Mouse (Mus musculus) embryonic facial prominence, embryonic 14.5 days (tissue): ENCODE measurements around the gene Xpc. TPM values are rescaled to one million over a fixed set of nuclear protein-coding genes. Genes with fewer than 3 reads are reported as not detected.
"Not testable (repeated sequence)": the region's sequence is repeated elsewhere in the genome, so short reads cannot be mapped to it uniquely, and the experiment has no call there.

Source experiments
- ATAC-seq: fragments of 200-750 bp; cut with Nextera tagmentation; 2 replicates; pipeline ENCODE4 v1.8.0; 2017; ENCODE audit warnings: low read depth, moderate number of reproducible peaks, moderate TSS enrichment
- DNase-seq: peaks from one replicate; pipeline ENCODE4 v3.0.0-alpha.2; 2015; ENCODE audit warnings: low spot score
- H3K27ac ChIP-seq: fragments of 300-500 bp; sonication (generic); replicated peaks from 2 replicates; pipeline ENCODE4 v1.5.1; 2014; ENCODE audit warnings: low read depth, mild to moderate bottlenecking, low read length, moderate library complexity
- H3K27me3 ChIP-seq: fragments of 300-500 bp; sonication (generic); replicated peaks from 2 replicates; pipeline ENCODE4 v1.6.1; 2014; ENCODE audit warnings: low read length; ENCODE audit not compliant: control insufficient read depth, insufficient read depth
- H3K36me3 ChIP-seq: fragments of 300-500 bp; sonication (generic); 2 replicates; pipeline ENCODE4 v1.6.1; 2014; ENCODE audit warnings: low read length, mixed read lengths; ENCODE audit not compliant: control insufficient read depth, insufficient read depth
- H3K4me1 ChIP-seq: fragments of 300-500 bp; sonication (generic); 2 replicates; pipeline ENCODE4 v1.6.1; 2014; ENCODE audit warnings: antibody characterized with exemption, low read length; ENCODE audit not compliant: control insufficient read depth, insufficient read depth
- H3K4me2 ChIP-seq: fragments of 300-500 bp; sonication (generic); 2 replicates; pipeline ENCODE4 v1.6.1; 2014; ENCODE audit warnings: low read depth, mild to moderate bottlenecking, low read length, moderate library complexity, mixed read lengths
- H3K4me3 ChIP-seq: fragments of 300-500 bp; sonication (generic); 2 replicates; pipeline ENCODE4 v1.5.1; 2014; ENCODE audit warnings: low read depth, mild to moderate bottlenecking, low read length
- H3K9ac ChIP-seq: fragments of 300-500 bp; sonication (generic); 2 replicates; pipeline ENCODE4 v1.6.1; 2014; ENCODE audit warnings: low read depth, mild to moderate bottlenecking, low read length, moderate library complexity, mixed read lengths
- H3K9me3 ChIP-seq: fragments of 300-500 bp; sonication (generic); 2 replicates; pipeline ENCODE4 v1.6.1; 2016; ENCODE audit warnings: low read length; ENCODE audit not compliant: control insufficient read depth
- WGBS: fragments of 180-500 bp; shearing (Covaris S2); extraction: QIAGEN DNeasy Blood & Tissue Kit; methylation state at CpG from one replicate; pipeline ENCODE4 v1.1.7; 2014; 5-methylcytosine and 5-hydroxymethylcytosine counted together
- polyA plus RNA-seq: library from polyadenylated mRNA; unstranded; fragments of >200 nt; fragmentation: Nextera tagmentation; extraction: Ambion mirVana; gene quantifications from 2 replicates; pipeline ENCODE4 v1.2.1, GENCODE M21; 2014

Xpc gene
- polyA plus RNA-seq, 1 experiment from 2014 or later = 12.4 TPM

- Histone ChIP-seq H3K4me3 (peak overlapping the region; percentile 83), H3K4me1 (peaks cover 17% of the 10 kb centered on the region), H3K9me3 (no peaks in the 10 kb centered on the region), H3K9ac (peak overlapping the region; percentile 82), H3K27me3 (no peaks in the 10 kb centered on the region), H3K27ac (peak overlapping the region; percentile 71), H3K36me3 (peaks cover 29% of the 10 kb centered on the region), H3K4me2 (peak overlapping the region; percentile 71)
- 2% methylated on average over 27 of the region's 27 CpGs for WGBS
- DNase-seq (peak; percentile 50), ATAC-seq (peak; percentile 35)
These were observed 41.8 kb downstream of the Xpc start for GRCm38 (mm10) chr6:91473805-91474440.

DNA sequence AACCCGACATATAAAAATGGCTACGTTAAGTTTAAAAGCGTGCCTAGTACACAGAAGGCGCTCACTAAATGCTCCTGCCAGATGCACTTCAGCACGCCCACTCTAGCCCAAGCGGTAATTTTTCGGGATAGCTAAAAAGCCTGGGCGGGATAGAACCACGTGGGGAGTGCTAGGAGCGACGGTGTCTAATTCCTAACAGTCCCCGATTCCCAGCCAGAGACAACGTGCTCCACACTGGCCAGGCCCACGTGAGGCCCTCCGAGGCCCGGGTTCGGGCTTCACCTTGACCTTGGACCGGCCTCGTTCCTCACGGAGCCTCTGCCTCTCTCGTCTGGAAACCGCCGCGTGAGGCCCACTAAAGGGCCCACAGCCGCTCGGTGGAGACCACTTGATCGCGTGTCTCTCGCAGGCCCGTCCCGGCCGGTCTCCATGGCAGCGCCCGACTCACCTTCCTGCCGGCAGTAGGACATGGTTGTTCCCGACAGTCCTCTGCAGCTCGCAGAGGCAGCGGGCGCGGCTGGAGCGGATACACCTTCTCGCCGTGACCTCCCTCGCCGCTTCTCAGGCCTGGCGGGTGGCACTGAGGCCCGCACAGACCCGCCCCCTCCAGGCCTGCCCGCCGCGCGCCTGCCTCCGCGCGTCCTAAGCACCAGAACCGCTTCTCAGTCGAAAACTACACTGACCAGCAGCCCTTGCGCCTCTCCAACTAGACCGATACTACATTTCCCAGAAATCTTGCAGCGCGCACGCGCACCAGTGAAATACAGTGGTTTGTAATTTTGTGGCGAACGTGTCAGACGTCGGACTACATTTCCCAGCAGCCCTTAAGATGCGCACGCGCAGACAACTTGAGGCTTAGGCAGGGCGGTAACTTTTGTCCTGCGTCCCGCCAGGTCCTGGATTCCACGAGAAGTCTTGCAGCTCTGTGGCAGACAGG is 42.6 kb downstream of the Xpc start, which contains the start of the genes Chchd4 and Tmem43:
Chchd4 (minus strand) TSS at position 679 of the 937 bp plus-strand sequence.
Tmem43 (plus strand) TSS at position 836 of the 937 bp plus-strand sequence.
- H3K9ac ChIP-seq = peak within 1 kb of the TSS; percentile 89
- H3K36me3 ChIP-seq = peaks cover 21% of the 10 kb centered on the region
- H3K27me3 ChIP-seq = no peaks in the 10 kb centered on the region
- DNase-seq (peak; percentile 100), ATAC-seq (peak; percentile 97)
- peak within 1 kb of the TSS; percentile 88 for H3K27ac ChIP-seq
- WGBS = under 1% methylated on average over 59 of the region's 74 CpGs
- H3K4me1 ChIP-seq = peaks cover 17% of the 10 kb centered on the region
- H3K4me3 ChIP-seq = peak within 1 kb of the TSS; percentile 83
- H3K9me3 ChIP-seq = no peaks in the 10 kb centered on the region
- H3K4me2 ChIP-seq = peak within 1 kb of the TSS; percentile 71

DNA sequence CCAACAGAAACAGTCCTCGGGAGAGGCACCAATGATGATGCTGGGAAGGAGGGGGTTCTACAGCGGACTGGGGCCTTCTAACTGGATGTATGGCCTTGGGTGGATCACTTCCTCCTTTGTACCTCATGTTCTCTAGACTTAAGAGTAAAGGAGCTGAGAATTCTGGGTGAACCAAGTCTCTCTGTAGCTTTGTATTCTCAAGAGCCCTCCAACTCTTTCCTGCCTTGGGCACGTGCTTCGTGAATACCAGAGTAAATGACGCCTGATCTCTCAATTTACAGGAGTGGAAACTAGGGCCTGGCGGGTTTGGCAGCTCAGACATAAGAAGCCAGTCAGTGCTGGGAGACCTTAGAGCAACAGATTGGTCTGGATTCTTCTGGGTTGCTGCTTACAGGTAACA is 43.4 kb downstream of the Xpc start:
- Histone ChIP-seq H3K4me2 (peak overlapping the region; percentile 71), H3K27me3 (no peaks in the 10 kb centered on the region), H3K9me3 (no peaks in the 10 kb centered on the region), H3K27ac (peak overlapping the region; percentile 88; the same call in 1 of the 2 replicates), H3K9ac (peak overlapping the region; percentile 89), H3K4me1 (peaks cover 17% of the 10 kb centered on the region), H3K36me3 (peaks cover 17% of the 10 kb centered on the region; the same call in 1 of the 2 replicates), H3K4me3 (peak overlapping the region; percentile 83)
- 22% methylated on average over 6 of the region's 6 CpGs for WGBS
- ATAC-seq (no peak), DNase-seq (peak; percentile 41)

DNA sequence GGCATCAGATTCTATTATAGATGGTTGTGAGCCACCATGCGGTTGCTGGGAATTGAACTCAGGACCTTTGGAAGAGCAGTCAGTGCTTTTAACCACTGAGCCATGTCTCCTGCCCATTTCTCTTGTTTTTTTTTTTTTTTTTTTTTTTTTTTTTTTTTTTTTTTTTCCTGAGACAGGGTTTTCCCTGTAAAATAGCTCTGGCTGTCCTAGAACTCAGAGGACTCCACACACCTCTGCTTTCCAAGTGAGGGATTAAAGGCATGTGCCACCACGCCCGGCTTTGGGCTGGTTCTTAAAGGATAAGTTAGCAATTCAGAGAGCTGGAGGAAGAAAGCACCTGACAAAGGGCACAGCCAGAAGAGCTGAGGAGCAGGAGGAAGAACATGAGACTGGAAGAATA is 44.3 kb downstream of the Xpc start:
- H3K9ac ChIP-seq = not testable (repeated sequence)

GRCm38 (mm10) chr6:91470712-91471111 is 45.0 kb downstream of the Xpc start:
- Histone ChIP-seq H3K9me3 (no peaks in the 10 kb centered on the region), H3K9ac (no peak overlapping the region), H3K4me2 (no peak overlapping the region), H3K4me1 (peaks cover 17% of the 10 kb centered on the region), H3K27ac (no peak overlapping the region), H3K4me3 (no peak overlapping the region), H3K36me3 (peaks cover 26% of the 10 kb centered on the region), H3K27me3 (no peaks in the 10 kb centered on the region)
- WGBS = 94% methylated on average over 2 of the region's 2 CpGs
- no peak for ATAC-seq
- DNase-seq = no peak

More for the DNA sequence above, 44.3 kb downstream of the Xpc start:
- Histone ChIP-seq H3K4me1 (peaks cover 17% of the 10 kb centered on the region), H3K36me3 (peaks cover 20% of the 10 kb centered on the region), H3K4me2 (peak overlapping the region; percentile 71; the same call in 1 of the 2 replicates)
- not testable (repeated sequence) for H3K4me3 ChIP-seq, H3K9me3 ChIP-seq, H3K27ac ChIP-seq, DNase-seq, ATAC-seq, H3K27me3 ChIP-seq
- WGBS = 87% methylated on average over 3 of the region's 3 CpGs

- H3K4me2 ChIP-seq = no peak overlapping the region
- 95% methylated on average over 1 of the region's 1 CpGs for WGBS
- ATAC-seq = no peak
- peaks cover 6% of the 10 kb centered on the region; the same call in 1 of the 2 replicates for H3K4me1 ChIP-seq
- H3K36me3 ChIP-seq = peaks cover 58% of the 10 kb centered on the region
- H3K9ac ChIP-seq = no peak overlapping the region
- no peaks in the 10 kb centered on the region for H3K9me3 ChIP-seq
- no peak for DNase-seq
- H3K27me3 ChIP-seq = no peaks in the 10 kb centered on the region
- H3K4me3 ChIP-seq = no peak overlapping the region
- no peak overlapping the region for H3K27ac ChIP-seq
These were observed 48.6 kb downstream of the Xpc start for GRCm38 (mm10) chr6:91467106-91467505.

DNA sequence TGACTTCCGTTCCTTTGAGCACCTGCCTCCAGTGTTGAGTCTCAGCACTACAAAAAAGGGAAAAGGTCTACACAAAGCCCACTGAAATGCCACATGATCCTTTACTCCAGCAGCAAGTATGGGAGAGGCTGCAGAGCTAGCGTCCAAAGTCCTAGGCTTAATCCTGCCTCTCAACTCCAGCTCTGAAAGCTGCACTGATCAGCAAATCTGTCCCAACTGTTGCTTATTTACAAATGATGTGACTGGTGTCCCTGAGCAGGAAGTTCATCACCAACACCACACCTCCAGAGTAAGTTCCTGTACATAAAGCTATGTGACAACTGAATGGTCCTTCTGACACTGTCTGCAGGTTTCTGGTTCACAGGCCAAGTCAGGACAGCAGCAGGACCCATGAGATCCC is 49.9 kb downstream of the Xpc start:
- no peak for ATAC-seq
- Histone ChIP-seq H3K27me3 (no peaks in the 10 kb centered on the region), H3K4me2 (no peak overlapping the region), H3K9ac (no peak overlapping the region), H3K4me1 (no peaks in the 10 kb centered on the region), H3K4me3 (no peak overlapping the region), H3K9me3 (no peaks in the 10 kb centered on the region), H3K27ac (no peak overlapping the region), H3K36me3 (peaks cover 58% of the 10 kb centered on the region)
- no peak for DNase-seq
- 86% methylated on average over 2 of the region's 2 CpGs for WGBS

DNA sequence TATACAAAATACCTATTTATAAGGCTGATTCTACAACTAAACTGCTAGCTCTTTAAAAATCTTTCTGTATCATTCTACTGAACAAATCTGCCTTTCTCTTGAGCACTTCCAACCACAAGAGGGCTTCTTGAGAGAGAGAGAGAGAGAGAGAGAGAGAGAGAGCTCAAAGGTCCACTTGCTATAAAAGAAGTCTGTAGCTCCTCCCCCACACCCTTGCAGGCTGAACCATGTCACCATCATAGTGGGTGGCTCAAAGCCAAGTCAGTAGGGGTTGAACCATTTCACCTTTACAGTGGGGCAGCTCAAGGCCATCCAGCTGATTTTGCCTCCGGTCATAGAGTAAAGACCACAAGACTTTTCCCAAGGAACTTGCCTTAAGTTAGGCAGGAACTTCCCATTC is 56.2 kb downstream of the Xpc start:
- H3K4me3 ChIP-seq = no peak overlapping the region
- no peaks in the 10 kb centered on the region for H3K4me1 ChIP-seq
- WGBS = 91% methylated on average over 1 of the region's 1 CpGs
- DNase-seq = no peak
- H3K36me3 ChIP-seq = peaks cover 20% of the 10 kb centered on the region
- H3K27ac ChIP-seq = no peak overlapping the region
- H3K9me3 ChIP-seq = no peaks in the 10 kb centered on the region
- H3K4me2 ChIP-seq = no peak overlapping the region
- no peak overlapping the region for H3K9ac ChIP-seq
- H3K27me3 ChIP-seq = no peaks in the 10 kb centered on the region
- no peak for ATAC-seq
